Mouse (Mus musculus): Measurements from ENCODE around the gene Wdr24. TPM values are rescaled to one million over a fixed set of nuclear protein-coding genes. Genes with fewer than 3 reads are reported as not detected.
A peak's percentile ranks its signal among the peaks of the same experiment; 100 is the strongest.
"Not testable (repeated sequence)": the region's sequence is repeated elsewhere in the genome, so short reads cannot be mapped to it uniquely, and the experiment has no call there.

Gene Wdr24
- polyA plus RNA-seq, 1 experiment from 2014 or later, result 30.7 TPM

DNA sequence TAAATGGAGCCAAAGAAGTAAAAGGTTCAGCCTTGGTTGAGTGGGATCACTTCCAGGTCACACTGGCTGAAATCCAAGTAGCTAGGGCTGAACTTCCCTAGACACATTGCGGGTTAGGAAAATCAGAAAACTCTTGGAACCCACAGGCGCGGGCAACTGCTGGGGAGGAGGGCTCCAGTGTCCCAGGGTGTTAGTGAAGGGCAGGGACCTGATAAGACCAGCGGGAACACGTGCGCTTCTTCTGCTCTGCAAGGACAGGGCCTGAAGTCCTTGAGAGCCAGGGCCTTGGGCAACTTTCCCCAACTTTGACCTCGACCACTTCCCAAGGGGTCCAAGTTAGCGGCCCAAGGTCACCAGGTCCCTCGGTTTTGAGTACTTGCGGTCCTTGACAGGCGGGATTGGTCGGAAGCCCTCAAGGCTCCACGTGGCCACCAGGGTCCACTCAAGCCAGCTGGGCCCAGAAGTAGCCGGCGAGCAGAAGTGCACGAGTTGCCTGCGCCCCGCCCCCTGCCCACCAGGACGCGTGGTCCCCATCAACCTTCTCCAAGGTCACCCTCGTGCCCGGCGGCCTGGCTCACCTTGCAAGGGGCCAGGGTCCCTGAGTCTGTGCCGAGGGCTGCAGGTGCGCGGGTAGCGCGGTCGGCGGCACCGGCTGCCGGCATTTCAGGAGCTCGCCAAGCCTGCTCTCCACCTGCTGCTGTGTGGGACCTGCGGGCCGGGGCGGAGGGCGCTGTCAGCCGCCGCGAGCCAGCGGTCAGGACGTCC is 44.6 kb downstream of the Wdr24 start:
- Histone ChIP-seq H3K36me3 (no peaks in the 10 kb centered on the region), H3K4me3 (peak overlapping the region; percentile 66), H3K27me3 (peaks cover 3% of the 10 kb centered on the region), H3K27ac (peak overlapping the region; percentile 49; the same call in 1 of the 2 replicates), H3K9me3 (no peaks in the 10 kb centered on the region), H3K9ac (peak overlapping the region; percentile 86), H3K4me2 (peak overlapping the region; percentile 98), H3K4me1 (replicated peaks) (peaks cover 17% of the 10 kb centered on the region)
- ATAC-seq (ENCODE audit: low FRiP score), result peak; percentile 43
- WGBS, result 2% methylated on average over 42 of the region's 42 CpGs

DNA sequence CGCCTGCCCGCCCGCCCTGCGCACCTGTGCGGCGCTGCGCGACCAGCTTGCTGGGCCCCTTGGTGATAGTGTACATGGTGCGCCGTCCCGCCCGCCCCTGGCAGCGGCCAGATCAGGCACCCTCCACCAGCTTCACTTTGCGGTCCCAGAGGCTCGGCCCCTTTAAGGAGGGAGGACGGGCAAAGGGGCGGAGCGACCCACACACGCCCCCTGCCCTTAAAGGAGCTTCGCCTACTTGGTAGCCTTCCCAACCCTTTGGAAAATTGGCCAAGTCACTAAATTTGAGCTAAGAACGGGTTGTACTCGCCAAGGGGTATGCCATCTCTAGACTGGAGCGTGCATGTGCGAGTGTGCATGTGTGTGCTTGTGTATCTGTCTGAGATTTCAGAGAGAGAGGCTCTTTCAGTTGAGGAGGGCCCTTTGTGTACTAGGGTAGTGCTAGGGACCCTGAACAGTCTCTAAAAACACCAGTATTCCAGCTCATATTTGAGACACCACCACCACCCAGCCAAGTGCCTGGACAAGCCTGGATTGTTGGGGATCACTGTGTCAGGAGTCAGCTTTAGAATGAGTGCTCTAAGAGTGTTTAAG is 45.3 kb downstream of the Wdr24 start, which contains the start of gene Mcrip2:
TSS of gene Mcrip2 (minus strand) at position 164 of the 591 bp plus-strand sequence.
- H3K9me3 ChIP-seq, result no peaks in the 10 kb centered on the region
- WGBS, result 0% methylated on average over 24 of the region's 24 CpGs
- H3K4me2 ChIP-seq, result peak within 1 kb of the TSS; percentile 98
- peak within 1 kb of the TSS; percentile 86 for H3K9ac ChIP-seq
- peak within 1 kb of the TSS; percentile 66 for H3K4me3 ChIP-seq
- ATAC-seq (ENCODE audit: low FRiP score), result peak; percentile 83
- peaks cover 18% of the 10 kb centered on the region for H3K4me1 ChIP-seq (replicated peaks)
- peaks cover 3% of the 10 kb centered on the region for H3K27me3 ChIP-seq
- peak within 1 kb of the TSS; percentile 49 for H3K27ac ChIP-seq
- no peaks in the 10 kb centered on the region for H3K36me3 ChIP-seq

DNA sequence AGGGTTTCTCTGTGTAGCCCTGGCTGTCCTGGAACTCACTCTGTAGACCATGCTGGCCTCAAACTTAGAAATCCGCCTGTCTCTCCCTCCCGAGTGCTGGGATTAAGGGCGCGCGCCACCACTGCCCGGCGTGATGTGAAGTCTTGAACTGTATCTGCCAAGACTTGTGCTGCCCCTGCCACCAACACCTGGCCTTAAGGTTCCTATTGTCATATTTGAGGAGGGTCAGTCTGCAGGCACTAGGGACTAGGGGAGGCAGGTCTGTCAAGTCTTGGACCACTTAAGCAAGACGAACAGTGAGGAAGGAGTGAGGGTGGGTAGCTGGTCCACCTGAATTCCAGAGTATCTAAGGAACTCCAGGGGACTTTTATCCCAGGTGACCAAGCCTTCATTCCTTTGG is 46.1 kb downstream of the Wdr24 start:
- no peak for ATAC-seq (ENCODE audit: low FRiP score)
- Histone ChIP-seq H3K36me3 (no peaks in the 10 kb centered on the region), H3K9me3 (no peaks in the 10 kb centered on the region), H3K27me3 (peaks cover 3% of the 10 kb centered on the region), H3K9ac (no peak overlapping the region), H3K4me2 (no peak overlapping the region), H3K27ac (no peak overlapping the region), H3K4me1 (replicated peaks) (peaks cover 26% of the 10 kb centered on the region), H3K4me3 (no peak overlapping the region)
- 89% methylated on average over 8 of the region's 8 CpGs for WGBS

DNA sequence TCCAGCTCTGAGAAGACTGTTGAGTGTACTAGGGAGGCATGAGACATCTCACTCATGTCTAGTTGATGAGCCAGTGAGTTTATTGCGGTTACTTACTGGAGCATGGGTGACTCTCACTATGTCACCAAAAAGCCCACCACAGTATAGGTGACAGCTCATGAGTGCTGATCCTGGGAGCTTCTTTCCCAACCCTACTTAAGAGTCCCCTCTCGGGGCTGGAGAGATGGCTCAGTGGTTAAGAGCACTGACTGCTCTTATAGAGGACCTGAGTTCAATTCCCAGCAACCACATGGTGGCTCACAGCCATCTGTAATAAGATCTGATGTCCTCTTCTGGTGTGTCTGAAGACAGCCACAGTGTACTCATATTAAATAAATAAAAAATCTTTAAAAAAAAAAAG is 46.5 kb downstream of the Wdr24 start:
- WGBS, result 86% methylated on average over 2 of the region's 2 CpGs
- no peak for ATAC-seq (ENCODE audit: low FRiP score)
- Histone ChIP-seq H3K4me2 (no peak overlapping the region), H3K9ac (no peak overlapping the region), H3K27me3 (peaks cover 3% of the 10 kb centered on the region), H3K27ac (no peak overlapping the region), H3K9me3 (no peaks in the 10 kb centered on the region), H3K36me3 (no peaks in the 10 kb centered on the region), H3K4me3 (no peak overlapping the region), H3K4me1 (replicated peaks) (peaks cover 26% of the 10 kb centered on the region)

DNA sequence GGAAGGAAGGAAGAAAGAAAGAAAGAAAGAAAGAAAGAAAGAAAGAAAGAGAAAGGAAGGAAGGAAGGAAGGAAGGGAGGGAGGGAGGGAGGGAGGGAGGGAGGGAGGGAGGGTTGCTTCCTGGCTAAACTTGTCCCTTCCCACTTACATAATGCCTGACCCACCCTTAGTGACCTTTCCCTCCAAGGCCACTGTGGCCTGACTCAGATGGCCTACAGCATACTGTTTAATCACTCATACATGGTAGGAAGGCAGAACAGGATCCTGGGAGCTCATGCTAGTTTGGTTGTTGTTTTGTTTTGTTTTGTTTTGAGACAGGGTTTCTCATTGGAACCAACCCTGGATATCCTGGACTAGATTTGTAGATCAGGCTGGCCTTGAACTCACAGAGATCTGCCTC is 48.1 kb downstream of the Wdr24 start:
- not testable (repeated sequence) for H3K4me3 ChIP-seq; ATAC-seq (ENCODE audit: low FRiP score); H3K27ac ChIP-seq; H3K27me3 ChIP-seq; H3K36me3 ChIP-seq; H3K9me3 ChIP-seq; H3K4me2 ChIP-seq; H3K9ac ChIP-seq
- H3K4me1 ChIP-seq (replicated peaks), result peaks cover 35% of the 10 kb centered on the region

DNA sequence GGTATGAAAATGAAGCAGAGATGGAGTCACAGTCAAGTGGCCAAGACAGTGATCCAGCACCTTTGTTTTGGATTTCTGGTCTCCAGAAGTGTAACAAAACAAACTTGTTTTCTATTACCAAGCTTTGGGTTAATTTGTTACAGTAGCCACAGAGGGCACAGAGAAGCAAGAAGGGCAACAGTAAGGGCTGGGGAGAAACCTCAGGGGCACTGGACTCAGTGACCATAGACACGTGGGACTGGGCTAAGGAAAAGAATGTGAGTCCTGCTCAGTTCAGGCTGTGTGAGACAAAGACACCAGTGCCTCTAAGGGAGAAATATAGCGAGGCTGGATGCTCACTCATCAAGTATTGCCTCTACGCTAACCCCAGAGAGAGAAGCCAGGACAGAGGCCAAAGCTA is 49.2 kb downstream of the Wdr24 start:
- peaks cover 39% of the 10 kb centered on the region for H3K4me1 ChIP-seq (replicated peaks)
- WGBS, result 84% methylated on average over 3 of the region's 3 CpGs
- H3K27me3 ChIP-seq, result peaks cover under 1% of the 10 kb centered on the region; the same call in 1 of the 2 replicates
- H3K9me3 ChIP-seq, result no peaks in the 10 kb centered on the region
- H3K4me3 ChIP-seq, result no peak overlapping the region
- no peak for ATAC-seq (ENCODE audit: low FRiP score)
- peaks cover 1% of the 10 kb centered on the region for H3K36me3 ChIP-seq
- H3K27ac ChIP-seq, result no peak overlapping the region
- H3K4me2 ChIP-seq, result no peak overlapping the region
- no peak overlapping the region for H3K9ac ChIP-seq

DNA sequence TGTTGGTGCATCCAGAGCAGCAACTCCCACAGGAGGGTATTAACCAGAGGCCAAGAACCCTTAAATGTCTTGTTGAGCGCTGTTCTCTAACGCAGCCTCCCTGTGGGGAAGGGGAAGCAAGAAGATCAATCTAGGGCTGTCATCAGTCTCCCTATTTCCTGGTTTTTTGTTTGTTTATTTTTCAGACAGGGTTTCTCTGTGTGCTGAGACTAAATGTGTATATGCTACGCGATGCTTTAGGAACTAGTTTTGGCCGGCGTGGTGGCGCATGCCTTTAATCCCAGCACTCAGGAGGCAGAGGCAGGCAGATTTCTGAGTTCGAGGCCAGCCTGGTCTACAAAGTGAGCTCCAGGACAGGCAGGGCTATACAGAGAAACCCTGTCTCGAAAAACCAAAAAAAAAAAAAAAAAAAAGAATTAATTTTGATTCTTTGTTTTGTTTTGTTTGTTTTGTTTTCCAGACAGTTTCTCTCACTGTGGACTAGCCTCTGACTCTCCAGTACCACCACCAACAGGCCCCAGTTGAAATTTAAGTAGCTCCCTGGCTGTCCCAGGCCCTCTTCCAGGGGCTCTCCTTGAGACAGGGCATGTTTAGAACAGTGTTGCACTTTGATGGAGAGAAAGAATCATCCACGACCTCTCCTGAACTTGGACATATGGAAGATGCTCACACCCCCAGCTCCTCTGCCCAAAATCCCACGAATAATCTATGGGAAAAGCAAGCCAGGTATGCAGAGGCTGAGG is 50.1 kb downstream of the Wdr24 start:
- Histone ChIP-seq H3K9ac (peak overlapping the region; percentile 87), H3K9me3 (no peaks in the 10 kb centered on the region), H3K27me3 (no peaks in the 10 kb centered on the region), H3K4me1 (replicated peaks) (peaks cover 35% of the 10 kb centered on the region), H3K27ac (peak overlapping the region; percentile 97), H3K4me3 (peak overlapping the region; percentile 80), H3K36me3 (peaks cover 10% of the 10 kb centered on the region), H3K4me2 (peak overlapping the region; percentile 96)
- ATAC-seq (ENCODE audit: low FRiP score), result no peak
- WGBS, result 79% methylated on average over 11 of the region's 11 CpGs

DNA sequence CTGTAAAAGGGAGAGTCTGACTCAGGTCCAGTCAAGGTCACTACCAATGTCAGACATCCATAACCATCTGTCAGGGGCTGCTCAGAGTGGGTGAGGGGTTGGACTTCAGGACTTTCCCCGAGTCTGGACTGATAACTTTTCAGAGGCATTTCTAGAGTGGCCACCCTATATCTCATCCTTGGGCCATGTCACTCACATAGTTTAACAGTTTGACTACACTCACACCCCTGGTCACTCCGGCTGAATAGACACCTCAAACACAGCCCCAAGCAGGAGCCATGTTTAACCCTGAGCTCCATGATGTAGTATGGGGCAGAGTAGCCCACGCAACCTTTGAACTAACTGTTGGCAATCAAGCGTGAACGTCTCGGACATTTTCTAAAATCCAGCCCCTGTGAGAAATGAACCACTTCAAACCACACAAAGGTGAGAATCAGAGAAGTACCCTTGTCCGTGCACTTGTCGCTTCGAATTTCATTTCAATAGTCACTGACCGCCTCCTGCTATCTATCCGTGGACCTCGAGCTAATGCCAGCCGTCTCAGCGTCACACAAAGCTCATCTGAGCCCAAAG is 50.8 kb downstream of the Wdr24 start:
- Histone ChIP-seq H3K9ac (peak overlapping the region; percentile 87), H3K36me3 (peaks cover 17% of the 10 kb centered on the region), H3K4me3 (peak overlapping the region; percentile 80), H3K27me3 (no peaks in the 10 kb centered on the region), H3K4me1 (replicated peaks) (peaks cover 30% of the 10 kb centered on the region), H3K9me3 (no peaks in the 10 kb centered on the region), H3K27ac (peak overlapping the region; percentile 97), H3K4me2 (peak overlapping the region; percentile 96)
- 7% methylated on average over 14 of the region's 14 CpGs for WGBS
- no peak for ATAC-seq (ENCODE audit: low FRiP score)

DNA sequence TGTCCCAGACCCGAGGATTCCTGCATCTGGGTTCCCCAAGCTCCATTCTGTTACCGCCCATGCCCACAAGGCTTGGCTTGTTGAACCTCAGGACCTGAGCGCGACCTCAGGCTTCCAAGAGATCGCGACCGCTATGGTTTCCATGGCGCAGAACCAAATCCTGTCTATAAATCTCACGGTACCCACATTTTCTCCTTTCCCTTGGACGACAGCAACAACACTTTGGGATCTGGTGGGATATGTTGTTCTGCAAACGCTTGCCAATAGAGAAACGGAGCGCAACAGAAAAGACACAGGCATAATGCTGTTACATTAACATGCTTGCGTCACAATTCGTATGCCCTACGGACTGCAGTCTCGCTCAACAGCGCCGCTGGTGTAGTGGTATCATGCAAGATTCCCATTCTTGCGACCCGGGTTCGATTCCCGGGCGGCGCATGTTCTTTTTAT is 51.3 kb downstream of the Wdr24 start, which contains the start of gene Mettl26:
TSS of gene Mettl26 (plus strand) at position 354 of the 450 bp plus-strand sequence.
- H3K4me1 ChIP-seq (replicated peaks), result peaks cover 29% of the 10 kb centered on the region
- peak; percentile 69 for ATAC-seq (ENCODE audit: low FRiP score)
- no peaks in the 10 kb centered on the region for H3K27me3 ChIP-seq
- peak within 1 kb of the TSS; percentile 96 for H3K4me2 ChIP-seq
- no peaks in the 10 kb centered on the region for H3K9me3 ChIP-seq
- H3K9ac ChIP-seq, result peak within 1 kb of the TSS; percentile 87
- peaks cover 21% of the 10 kb centered on the region for H3K36me3 ChIP-seq
- H3K4me3 ChIP-seq, result peak within 1 kb of the TSS; percentile 80
- H3K27ac ChIP-seq, result peak within 1 kb of the TSS; percentile 97
- WGBS, result under 1% methylated on average over 25 of the region's 25 CpGs

DNA sequence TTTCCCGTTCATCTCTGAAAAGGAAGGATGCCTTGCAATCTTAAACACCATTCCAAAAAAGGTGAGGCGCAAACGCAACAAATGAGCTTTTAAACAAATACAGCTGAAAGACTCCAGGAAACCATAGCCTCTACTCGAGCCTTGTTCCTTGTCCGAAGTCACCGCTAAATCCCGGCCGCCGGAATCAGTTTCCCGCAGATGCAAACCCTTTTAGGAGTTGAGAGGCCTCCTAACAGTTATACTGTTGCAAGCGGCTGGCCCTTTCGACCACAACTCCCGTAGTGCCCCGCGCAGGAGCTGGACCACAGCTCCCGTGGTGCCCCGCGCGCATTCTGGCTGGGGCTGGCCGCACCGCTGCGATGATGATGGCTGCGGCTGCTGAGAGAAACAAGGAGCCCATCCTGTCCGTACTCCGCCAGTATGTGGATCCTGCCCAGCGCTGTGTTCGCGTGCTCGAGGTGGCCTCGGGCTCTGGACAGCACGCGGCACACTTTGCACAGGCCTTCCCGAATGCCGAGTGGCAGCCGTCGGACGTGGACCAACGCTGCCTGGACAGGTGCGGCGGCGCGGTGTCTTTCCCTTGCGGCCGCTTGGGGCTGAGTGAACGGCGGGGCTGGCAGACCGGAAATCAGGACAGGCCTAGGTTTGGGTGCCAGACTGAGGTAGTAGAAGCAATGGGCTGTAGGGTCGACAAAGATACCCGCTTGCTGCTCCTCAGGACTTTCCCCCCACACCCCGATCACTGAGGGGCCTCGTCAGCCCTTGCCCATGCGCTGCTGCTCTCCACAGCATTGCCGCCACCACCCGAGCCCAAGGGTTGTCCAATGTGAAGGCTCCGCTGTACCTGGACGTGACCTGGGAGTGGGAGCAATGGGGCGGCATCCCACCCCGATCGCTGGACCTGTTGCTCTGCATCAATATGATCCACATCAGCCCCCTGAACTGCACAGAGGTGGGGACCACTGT is 52.0 kb downstream of the Wdr24 start:
- Histone ChIP-seq H3K9ac (peak overlapping the region; percentile 87), H3K4me3 (peak overlapping the region; percentile 80), H3K4me2 (peak overlapping the region; percentile 96), H3K4me1 (replicated peaks) (peaks cover 36% of the 10 kb centered on the region), H3K36me3 (peaks cover 22% of the 10 kb centered on the region), H3K9me3 (no peaks in the 10 kb centered on the region), H3K27me3 (no peaks in the 10 kb centered on the region), H3K27ac (peak overlapping the region; percentile 97)
- peak; percentile 93 for ATAC-seq (ENCODE audit: low FRiP score)
- 2% methylated on average over 59 of the region's 59 CpGs for WGBS

DNA sequence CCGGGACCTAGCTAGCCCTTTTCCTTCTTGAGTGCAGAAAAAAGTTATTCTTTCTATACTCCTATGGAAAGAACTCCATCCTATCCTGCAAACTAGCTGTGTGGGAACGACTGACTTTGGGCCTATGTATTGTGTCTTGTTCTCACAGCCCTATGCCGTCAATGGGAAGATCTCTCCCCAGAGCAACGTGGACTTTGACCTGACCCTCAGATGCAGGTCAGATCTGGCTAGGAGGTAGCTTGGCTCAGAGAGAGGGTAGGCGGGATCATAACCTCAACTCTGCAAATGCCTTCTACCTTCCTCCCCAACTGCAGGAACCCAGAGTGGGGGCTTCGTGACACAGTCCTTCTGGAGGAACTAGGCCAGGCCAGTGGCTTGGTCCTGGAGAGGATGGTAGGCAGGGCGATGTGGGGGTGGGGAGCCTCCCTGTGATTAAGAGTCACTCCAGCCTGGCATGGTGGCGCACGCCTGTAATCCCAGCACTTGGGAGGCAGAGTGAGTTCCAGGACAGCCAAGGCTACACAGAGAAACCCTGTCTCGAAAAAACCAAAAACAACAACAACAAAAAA is 53.0 kb downstream of the Wdr24 start:
- 58% methylated on average over 10 of the region's 10 CpGs for WGBS
- ATAC-seq (ENCODE audit: low FRiP score), result no peak
- H3K27ac ChIP-seq, result peak overlapping the region; percentile 97

More for the DNA sequence above, 53.0 kb downstream of the Wdr24 start:
- Histone ChIP-seq H3K4me3 (peak overlapping the region; percentile 80), H3K4me1 (replicated peaks) (peaks cover 46% of the 10 kb centered on the region), H3K9me3 (no peaks in the 10 kb centered on the region), H3K4me2 (peak overlapping the region; percentile 96), H3K36me3 (peaks cover 22% of the 10 kb centered on the region), H3K27me3 (no peaks in the 10 kb centered on the region), H3K9ac (peak overlapping the region; percentile 87)

Measured in hindbrain, embryonic 13.5 days (tissue).